Mouse (Mus musculus): ENCODE data around the gene Fbxo46. TPM values are rescaled to one million over a fixed set of nuclear protein-coding genes. Genes with fewer than 3 reads are reported as not detected.

The Fbxo46 gene
- total and polyA plus RNA-seq, 2 experiments from 2014 or later = 7.7 to 23.8 TPM

DNA sequence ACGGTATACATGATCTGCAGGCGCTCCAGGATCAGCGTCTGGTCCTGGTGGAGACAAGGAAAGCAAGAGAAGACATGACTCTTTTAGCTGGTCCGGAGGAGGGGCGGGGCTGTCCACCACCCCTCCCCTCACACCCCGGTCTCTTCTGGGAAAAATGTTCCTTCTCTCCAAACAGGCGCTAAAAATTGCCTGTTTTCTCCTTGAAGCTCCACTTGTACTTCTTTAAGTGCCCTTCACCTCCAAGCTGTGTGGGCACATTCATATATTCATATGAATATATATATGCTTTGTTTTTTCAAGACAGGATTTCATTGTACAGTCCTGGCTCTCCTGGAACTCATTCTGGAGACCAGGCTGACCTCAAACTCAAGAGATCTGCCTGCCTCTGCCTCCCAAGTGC is 43.3 kb downstream of the Fbxo46 start:
- 89% methylated on average over 7 of the region's 7 CpGs for WGBS
- no peak overlapping the region for H3K4me3 ChIP-seq (ENCODE audit: low read length)
- no peaks in the 10 kb centered on the region for H3K36me3 ChIP-seq (ENCODE audit: insufficient read depth, low read length)
- no peak overlapping the region for H3K9ac ChIP-seq (replicated peaks; ENCODE audit: low read length)
- H3K27me3 ChIP-seq (ENCODE audit: insufficient read depth, low read length) = no peaks in the 10 kb centered on the region
- no peak overlapping the region for H3K4me2 ChIP-seq (ENCODE audit: low read depth, low read length)
- no peak for ATAC-seq
- peaks cover 4% of the 10 kb centered on the region; the same call in 1 of the 2 replicates for H3K4me1 ChIP-seq (ENCODE audit: insufficient read depth, low read length)
- H3K9me3 ChIP-seq (ENCODE audit: low read length) = no peaks in the 10 kb centered on the region
- no peak for TF ChIP-seq CTCF (IDR thresholded peaks at IDR 0.05; ENCODE audit: low read depth)
- no peak for DNase-seq (ENCODE audit: low spot score)
- no peak overlapping the region for H3K27ac ChIP-seq

DNA sequence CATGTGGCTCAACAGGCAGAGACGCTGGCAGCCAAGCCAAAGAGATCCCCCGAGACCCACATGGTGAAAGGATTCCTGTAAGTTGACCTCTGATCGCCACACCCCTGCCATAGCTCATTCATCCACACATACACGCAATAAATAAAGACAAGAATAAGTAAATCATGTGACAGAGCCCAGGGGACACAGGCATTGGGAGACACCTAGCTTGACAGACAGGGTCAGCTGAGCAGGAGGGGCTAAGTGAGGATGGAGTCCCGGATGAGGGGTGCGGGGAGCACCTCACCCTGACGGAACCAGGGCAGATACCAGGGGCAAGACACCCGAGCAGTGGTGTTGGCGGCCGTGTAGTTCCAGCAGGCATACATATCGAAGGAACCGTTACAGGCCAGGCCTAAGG is 44.1 kb downstream of the Fbxo46 start:
- Histone ChIP-seq H3K4me3 (ENCODE audit: low read length) (no peak overlapping the region), H3K9ac (replicated peaks; ENCODE audit: low read length) (no peak overlapping the region), H3K4me2 (ENCODE audit: low read depth, low read length) (no peak overlapping the region), H3K27me3 (ENCODE audit: insufficient read depth, low read length) (no peaks in the 10 kb centered on the region), H3K27ac (no peak overlapping the region), H3K36me3 (ENCODE audit: insufficient read depth, low read length) (no peaks in the 10 kb centered on the region), H3K4me1 (ENCODE audit: insufficient read depth, low read length) (peaks cover 4% of the 10 kb centered on the region; the same call in 1 of the 2 replicates), H3K9me3 (ENCODE audit: low read length) (no peaks in the 10 kb centered on the region)
- TF ChIP-seq CTCF (IDR thresholded peaks at IDR 0.05; ENCODE audit: low read depth) = no peak
- ATAC-seq (no peak), DNase-seq (ENCODE audit: low spot score) (no peak)
- 32% methylated on average over 12 of the region's 12 CpGs for WGBS

DNA sequence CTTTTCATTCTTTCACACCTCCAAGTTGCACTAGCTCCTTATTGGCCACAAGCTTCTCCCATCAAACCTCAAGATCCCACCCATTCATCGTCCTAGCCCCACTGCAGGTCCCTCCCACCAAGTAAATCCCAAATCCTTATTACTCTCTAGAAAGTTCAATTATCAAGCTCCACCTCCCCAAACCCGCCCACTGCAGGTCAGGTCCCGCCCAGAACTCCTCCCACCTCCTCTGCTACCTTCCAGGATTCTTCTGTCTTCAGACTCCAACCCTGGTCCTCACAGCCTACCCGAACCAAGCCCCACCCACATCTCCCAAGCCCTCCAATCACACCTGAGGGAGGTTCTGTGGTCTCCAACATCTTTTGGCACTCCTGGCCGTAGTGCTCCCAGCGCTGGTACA is 44.5 kb downstream of the Fbxo46 start:
- no peaks in the 10 kb centered on the region for H3K9me3 ChIP-seq (ENCODE audit: low read length)
- WGBS = under 1% methylated on average over 6 of the region's 6 CpGs
- DNase-seq (ENCODE audit: low spot score) = no peak
- H3K4me1 ChIP-seq (ENCODE audit: insufficient read depth, low read length) = peaks cover 4% of the 10 kb centered on the region; the same call in 1 of the 2 replicates
- no peak overlapping the region for H3K4me3 ChIP-seq (ENCODE audit: low read length)
- no peak overlapping the region for H3K4me2 ChIP-seq (ENCODE audit: low read depth, low read length)
- H3K36me3 ChIP-seq (ENCODE audit: insufficient read depth, low read length) = no peaks in the 10 kb centered on the region
- TF ChIP-seq CTCF (IDR thresholded peaks at IDR 0.05; ENCODE audit: low read depth) = no peak
- no peak overlapping the region for H3K27ac ChIP-seq
- 0 out of 2 replicates have a peak, but pooled peaks have one; percentile 18 for ATAC-seq
- no peak overlapping the region for H3K9ac ChIP-seq (replicated peaks; ENCODE audit: low read length)
- H3K27me3 ChIP-seq (ENCODE audit: insufficient read depth, low read length) = no peaks in the 10 kb centered on the region

DNA sequence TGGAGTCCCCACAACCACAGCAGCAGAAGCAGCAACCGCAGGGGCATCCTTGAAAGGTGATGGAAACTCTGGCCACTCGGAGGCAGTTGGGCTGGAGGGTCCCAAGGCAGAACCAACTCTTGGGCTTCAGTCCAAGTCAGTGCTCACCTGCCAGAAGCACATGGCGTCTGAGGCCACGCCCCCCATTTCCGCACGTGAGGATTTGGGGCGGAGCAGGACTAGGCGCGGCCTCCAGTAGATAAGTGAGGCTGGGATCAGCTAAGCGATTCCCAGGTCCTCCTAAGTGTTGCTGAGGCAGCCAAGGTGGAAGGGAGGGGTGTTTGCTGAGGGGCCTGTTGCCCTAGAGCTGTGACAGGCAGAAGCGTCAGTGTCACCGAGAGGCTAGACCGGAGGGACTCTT is 45.3 kb downstream of the Fbxo46 start:
- WGBS = 3% methylated on average over 13 of the region's 13 CpGs
- Histone ChIP-seq H3K9ac (replicated peaks; ENCODE audit: low read length) (no peak overlapping the region), H3K27ac (no peak overlapping the region), H3K27me3 (ENCODE audit: insufficient read depth, low read length) (no peaks in the 10 kb centered on the region), H3K9me3 (ENCODE audit: low read length) (no peaks in the 10 kb centered on the region), H3K4me2 (ENCODE audit: low read depth, low read length) (peak overlapping the region; percentile 21), H3K4me3 (ENCODE audit: low read length) (no peak overlapping the region), H3K4me1 (ENCODE audit: insufficient read depth, low read length) (peaks cover 1% of the 10 kb centered on the region; the same call in 1 of the 2 replicates), H3K36me3 (ENCODE audit: insufficient read depth, low read length) (no peaks in the 10 kb centered on the region)
- TF ChIP-seq CTCF (IDR thresholded peaks at IDR 0.05; ENCODE audit: low read depth) = no peak
- no peak for ATAC-seq
- no peak for DNase-seq (ENCODE audit: low spot score)

DNA sequence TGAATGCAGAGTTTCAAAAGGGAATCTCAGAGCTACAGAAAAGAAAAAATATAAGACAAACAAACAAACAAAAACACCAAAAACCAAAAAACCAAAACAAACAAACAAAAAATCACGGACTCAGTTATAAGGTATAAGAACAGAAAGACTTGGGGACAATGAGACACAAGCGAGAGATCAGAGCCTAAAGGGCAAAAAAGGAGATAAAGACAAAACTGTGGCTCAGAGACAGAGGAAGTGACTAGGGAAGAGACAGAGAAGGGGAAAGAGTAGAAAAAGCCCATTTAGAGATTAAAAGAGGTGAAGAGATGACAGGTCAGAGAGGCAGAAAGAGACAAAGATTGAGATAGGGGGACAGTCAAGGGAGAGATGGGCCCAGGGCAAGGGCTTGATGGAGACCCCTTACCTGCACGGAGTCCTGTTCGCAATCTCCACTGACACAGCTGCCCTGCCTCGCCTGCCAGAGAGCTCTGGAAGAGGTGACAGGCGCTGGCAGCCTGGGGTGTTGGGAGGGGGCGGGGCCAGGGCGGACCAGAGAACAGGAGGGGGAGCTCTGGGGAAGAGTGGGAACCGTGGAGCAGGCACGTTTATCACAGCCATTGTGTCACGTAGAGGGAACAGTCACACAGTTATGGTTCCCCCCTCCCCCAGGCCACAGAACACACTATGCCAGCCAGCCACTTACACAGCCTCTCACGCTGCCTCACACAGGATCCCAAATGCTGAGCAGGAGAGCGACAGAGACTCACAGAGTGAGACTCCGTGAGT is 46.2 kb downstream of the Fbxo46 start, which contains the start of gene Gipr:
TSS of gene Gipr (minus strand) at position 472 of the 768 bp plus-strand sequence.
- Histone ChIP-seq H3K36me3 (ENCODE audit: insufficient read depth, low read length) (no peaks in the 10 kb centered on the region), H3K4me1 (ENCODE audit: insufficient read depth, low read length) (no peaks in the 10 kb centered on the region; the same call in 1 of the 2 replicates), H3K9ac (replicated peaks; ENCODE audit: low read length) (no peak within 1 kb of the TSS), H3K27me3 (ENCODE audit: insufficient read depth, low read length) (no peaks in the 10 kb centered on the region), H3K9me3 (ENCODE audit: low read length) (no peaks in the 10 kb centered on the region), H3K4me2 (ENCODE audit: low read depth, low read length) (peak within 1 kb of the TSS; percentile 21), H3K27ac (no peak within 1 kb of the TSS), H3K4me3 (ENCODE audit: low read length) (no peak within 1 kb of the TSS)
- no peak for TF ChIP-seq CTCF (IDR thresholded peaks at IDR 0.05; ENCODE audit: low read depth)
- 10% methylated on average over 14 of the region's 14 CpGs for WGBS
- DNase-seq (ENCODE audit: low spot score) (no peak), ATAC-seq (0 out of 2 replicates have a peak, but pooled peaks have one; percentile 8)

DNA sequence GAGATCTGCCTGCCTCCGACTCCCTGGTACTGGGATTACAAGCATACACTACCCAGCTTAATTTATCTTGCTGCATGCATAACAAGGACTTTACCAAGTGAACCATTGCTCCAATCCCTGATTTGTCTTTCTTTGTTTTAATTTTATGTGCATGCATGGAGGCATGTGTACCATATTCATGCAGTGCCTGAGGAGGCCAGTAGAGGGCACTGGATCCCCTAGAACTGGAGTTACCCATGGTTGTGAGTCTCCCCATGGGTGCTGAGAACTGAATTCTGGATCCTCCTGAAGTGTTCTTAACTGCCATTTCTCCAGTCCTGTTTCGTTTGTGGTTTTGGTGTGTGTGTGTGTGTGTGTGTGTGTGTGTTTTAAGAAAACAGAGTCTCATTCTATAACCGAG is 47.3 kb downstream of the Fbxo46 start:
- H3K27me3 ChIP-seq (ENCODE audit: insufficient read depth, low read length) = no peaks in the 10 kb centered on the region
- H3K4me3 ChIP-seq (ENCODE audit: low read length) = no peak overlapping the region
- 89% methylated on average over 3 of the region's 3 CpGs for WGBS

DNA sequence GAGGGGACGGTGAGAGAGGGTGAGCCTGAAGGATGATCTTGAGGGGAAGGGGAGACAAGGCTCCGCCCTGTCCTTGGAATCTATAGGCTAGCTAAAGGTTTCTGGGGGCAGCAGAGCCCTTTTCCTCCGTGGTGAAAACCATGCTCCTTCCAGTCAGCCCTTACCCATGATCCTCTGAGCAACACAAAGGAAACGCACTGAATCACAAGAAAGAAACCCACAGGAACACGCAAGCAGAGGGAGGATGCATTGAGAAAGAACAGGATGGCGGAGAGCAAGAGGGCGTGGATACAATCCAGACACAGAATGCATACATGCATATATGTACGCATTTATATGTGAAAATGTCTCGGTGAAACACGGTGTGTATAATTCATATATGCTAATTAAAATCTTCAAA is 49.8 kb downstream of the Fbxo46 start:
- ATAC-seq = no peak
- WGBS = 66% methylated on average over 10 of the region's 10 CpGs

More for the DNA sequence above, 47.3 kb downstream of the Fbxo46 start:
- H3K4me2 ChIP-seq (ENCODE audit: low read depth, low read length) = no peak overlapping the region
- H3K27ac ChIP-seq = no peak overlapping the region
- DNase-seq (ENCODE audit: low spot score) (no peak), ATAC-seq (no peak)
- H3K36me3 ChIP-seq (ENCODE audit: insufficient read depth, low read length) = no peaks in the 10 kb centered on the region
- no peaks in the 10 kb centered on the region; the same call in 1 of the 2 replicates for H3K4me1 ChIP-seq (ENCODE audit: insufficient read depth, low read length)
- peak; percentile 26; the same call in 1 of the 2 replicates for TF ChIP-seq CTCF (IDR thresholded peaks at IDR 0.05; ENCODE audit: low read depth)
- no peaks in the 10 kb centered on the region for H3K9me3 ChIP-seq (ENCODE audit: low read length)
- H3K9ac ChIP-seq (replicated peaks; ENCODE audit: low read length) = no peak overlapping the region

More for the DNA sequence above, 49.8 kb downstream of the Fbxo46 start:
- Histone ChIP-seq H3K27ac (no peak overlapping the region), H3K36me3 (ENCODE audit: insufficient read depth, low read length) (no peaks in the 10 kb centered on the region), H3K4me2 (ENCODE audit: low read depth, low read length) (no peak overlapping the region), H3K9me3 (ENCODE audit: low read length) (no peaks in the 10 kb centered on the region), H3K4me1 (ENCODE audit: insufficient read depth, low read length) (no peaks in the 10 kb centered on the region; the same call in 1 of the 2 replicates), H3K9ac (replicated peaks; ENCODE audit: low read length) (no peak overlapping the region), H3K4me3 (ENCODE audit: low read length) (no peak overlapping the region), H3K27me3 (ENCODE audit: insufficient read depth, low read length) (no peaks in the 10 kb centered on the region)
- no peak for TF ChIP-seq CTCF (IDR thresholded peaks at IDR 0.05; ENCODE audit: low read depth)
- no peak for DNase-seq (ENCODE audit: low spot score)

All from hindbrain, postnatal 0 days (tissue).